In genomic region chr15:61299796-61300195, GRCm38 (mm10) we compare ENCODE assay signal across 17 mouse cellular contexts.
DNase-seq lines count a peak whose midpoint lies in the region.
"Had no signal": no experiment of that assay in that cellular context is flagged by ENCODE, and none has a peak within 500 bp of the region (broad histone marks: within the 10 kb centered on the region; RNA-seq: fewer than 3 reads in every experiment).

No protein-coding gene starts in this region.

- intact Hi-C loops in heart, postnatal 36 days (cut with DNase I), result no loop called here

- peak; percentile 4 to 17 for DNase-seq in cerebellum, postnatal 14 days
- no peak for DNase-seq in cerebellum, adult 9-10 months
- peak; percentile 76 for DNase-seq in heart, adult 11 months
- DNase-seq in heart, postnatal 36 days, result no peak
- DNase-seq in kidney, postnatal 10 days, result peak; percentile 15
- DNase-seq in kidney, postnatal 4 days, result no peak
- peak; percentile 40 for DNase-seq in fat pad, adult 2 months (ENCODE audit: extremely low read depth, low read depth, low spot score)
- DNase-seq in urinary bladder, adult 2 months (ENCODE audit: low spot score), result no peak
- DNase-seq: adrenal gland, adult 2 months; adrenal gland, postnatal 10 days; adrenal gland, postnatal 25 days; cerebellum, adult 11 months; cerebellum, adult 2 months; cerebellum, adult 9-11 months; cerebellum, postnatal 36 days; embryo, embryonic 11 days; forebrain, postnatal 0 days had no signal

Comparison
In these comparisons a context has a peak if more than half of its experiments do, and no peak if none do; other contexts are left out.
1. DNase-seq: peak in cerebellum, postnatal 14 days (2 of 2), heart, adult 11 months (single experiment), kidney, postnatal 10 days (single experiment) and fat pad, adult 2 months (single experiment); none in cerebellum, adult 9-10 months (single experiment), heart, postnatal 36 days (0 of 2), kidney, postnatal 4 days (0 of 2) and urinary bladder, adult 2 months (single experiment).